In genomic region chr15:99904333-99904732, GRCm38 (mm10) we compare ENCODE assay signal across 8 mouse cellular contexts. TPM values are rescaled to one million over a fixed set of nuclear protein-coding genes. Genes with fewer than 3 reads are reported as not detected.
DNase-seq lines count a peak whose midpoint lies in the region; ATAC-seq lines count a peak whose summit lies in the region.

No protein-coding gene starts in this region.

- H3K4me1 ChIP-seq in forebrain, embryonic 11.5 days (replicated peaks; ENCODE audit: control insufficient read depth, insufficient read depth, low read length): no peaks in the 10 kb centered on the region; the same call in 1 of the 2 replicates

- no peak overlapping the region for H3K4me3 ChIP-seq in forebrain, embryonic 11.5 days (ENCODE audit: low read depth, low read length)

- no peaks in the 10 kb centered on the region for H3K36me3 ChIP-seq in forebrain, embryonic 11.5 days (ENCODE audit: control insufficient read depth, insufficient read depth, low read length)

- H3K9me3 ChIP-seq in forebrain, embryonic 11.5 days (ENCODE audit: control insufficient read depth, low read length): no peaks in the 10 kb centered on the region

- 12% methylated on average over 4 of the region's 4 CpGs for WGBS in forebrain, embryonic 11.5 days

- ATAC-seq in forebrain, embryonic 11.5 days (replicated peaks; ENCODE audit: low FRiP score): 0 out of 2 replicates have a peak, but pooled peaks have one; percentile 67
- ATAC-seq in erythroid progenitor cell, adult 5-6 weeks (replicated peaks; ENCODE audit: low FRiP score, poor library complexity, severe bottlenecking): no peak

- no peaks in the 10 kb centered on the region for H3K27me3 ChIP-seq in forebrain, embryonic 11.5 days (ENCODE audit: control insufficient read depth, insufficient read depth, low read length)

- no peak overlapping the region for H3K27ac ChIP-seq in forebrain, embryonic 11.5 days (ENCODE audit: low read depth, low read length)

- no peak overlapping the region for H3K4me2 ChIP-seq in forebrain, embryonic 11.5 days (ENCODE audit: low read depth, low read length, severe bottlenecking)

- peak; percentile 92 for DNase-seq in MN1 (ENCODE audit: low spot score)
- DNase-seq in brain, adult 2 months (ENCODE audit: low read depth, low spot score): peak; percentile 80
- peak; percentile 79 for DNase-seq in forebrain, embryonic 11.5 days (ENCODE audit: low spot score)
- peak; percentile 85 for DNase-seq in heart, postnatal 4 days
- peak; percentile 58 for DNase-seq in layer of hippocampus, adult 9-10 months (ENCODE audit: low spot score)
- peak; percentile 86 for DNase-seq in lung, postnatal 10 days
- DNase-seq in retina, adult 2 months (ENCODE audit: low read depth, low spot score): peak; percentile 60

- H3K9ac ChIP-seq in forebrain, embryonic 11.5 days (ENCODE audit: low read length): no peak overlapping the region

RNA-seq across cellular contexts. Expression of gene Lima1, which starts 29.1 kb away (rescaled TPM):
- 40.3 and 40.5 TPM in 2 replicates for polyA plus RNA-seq in forebrain, embryonic 11.5 days (2014; fragmentation: Nextera tagmentation; extraction: Ambion mirVana)
- total RNA-seq in heart, postnatal 4 days (2021): 10 to 100 TPM; 26.9 to 32.3 TPM
- total RNA-seq in erythroid progenitor cell, adult 5-6 weeks (2015; ENCODE audit: low replicate concordance): 3.2 and 6.7 TPM in 2 replicates
- total RNA-seq in erythroid progenitor cell, adult 5-6 weeks (2017; ENCODE audit: low replicate concordance): 2.1 and 5.3 TPM in 2 replicates
